Mouse (Mus musculus) cerebellum, adult 2 months (tissue): ENCODE data around the gene Slain2. TPM values are rescaled to one million over a fixed set of nuclear protein-coding genes. Genes with fewer than 3 reads are reported as not detected.
"Not testable (repeated sequence)": the region's sequence is repeated elsewhere in the genome, so short reads cannot be mapped to it uniquely, and the experiment has no call there.

Source experiments
- DNase-seq, 2 experiments: peaks; one replicate each; pipeline ENCODE4 v3.0.0; 2021
- H3K27ac ChIP-seq: fragments of 200-500 bp; 2 replicates; pipeline ENCODE4 v1.5.1; 2012; ENCODE audit warnings: low read length, control low read depth, inconsistent platforms; ENCODE audit not compliant: insufficient read depth
- H3K27me3 ChIP-seq: fragments of 200-500 bp; 2 replicates; pipeline ENCODE4 v1.6.1; 2012; ENCODE audit warnings: inconsistent platforms, mild to moderate bottlenecking, low read length, moderate library complexity; ENCODE audit not compliant: control insufficient read depth, insufficient read depth
- H3K4me1 ChIP-seq: fragments of 200-500 bp; 2 replicates; pipeline ENCODE4 v1.6.1; 2011; ENCODE audit warnings: low read length; ENCODE audit not compliant: control insufficient read depth, insufficient read depth
- H3K4me3 ChIP-seq: fragments of 200-500 bp; replicated peaks from 2 replicates; pipeline ENCODE3; 2011; ENCODE audit warnings: mild to moderate bottlenecking, low read depth, low read length, control low read depth; ENCODE audit not compliant: insufficient read depth
- CTCF ChIP-seq: fragments of 200-500 bp; IDR thresholded peaks from 2 replicates; pipeline ENCODE4 v1.5.1; 2011; ENCODE audit warnings: low read depth, mild to moderate bottlenecking, control low read depth, low read length, moderate library complexity, borderline replicate concordance; ENCODE audit not compliant: insufficient read depth
- POLR2A ChIP-seq: fragments of 200-500 bp; IDR thresholded peaks from 2 replicates; pipeline ENCODE4 v1.6.1; 2011; ENCODE audit warnings: low read length, control low read depth, borderline replicate concordance; ENCODE audit not compliant: insufficient read depth
- WGBS: fragments of 180-500 bp; shearing (Covaris S2); methylation state at CpG from one replicate; pipeline ENCODE4 v1.1.7; 2018; 5-methylcytosine and 5-hydroxymethylcytosine counted together
- polyA plus RNA-seq: library from polyadenylated mRNA; depleted of rRNA; stranded (reverse); fragments of >200 nt; gene quantifications from 2 replicates; pipeline ENCODE4 v1.2.3, GENCODE M21; 2012

Slain2 gene
- polyA plus RNA-seq, 1 experiment = 16.2 TPM

GRCm38 (mm10) chr5:72975996-72976395 is 61.9 kb downstream of the Slain2 start:
- Histone ChIP-seq H3K4me1 (no peaks in the 10 kb centered on the region), H3K27ac (no peak overlapping the region), H3K27me3 (no peaks in the 10 kb centered on the region), H3K4me3 (no peak overlapping the region)
- 87% methylated on average over 6 of the region's 6 CpGs for WGBS
- no peak for DNase-seq
- TF ChIP-seq POLR2A (no peak), CTCF (no peak)

GRCm38 (mm10) chr5:72976539-72976938 is 62.4 kb downstream of the Slain2 start:
- H3K4me3 ChIP-seq = no peak overlapping the region
- H3K4me1 ChIP-seq = no peaks in the 10 kb centered on the region
- DNase-seq = no peak
- H3K27ac ChIP-seq = no peak overlapping the region
- 83% methylated on average over 4 of the region's 4 CpGs for WGBS
- H3K27me3 ChIP-seq = no peaks in the 10 kb centered on the region
- TF ChIP-seq CTCF = no peak
- no peak for TF ChIP-seq POLR2A

- peak; percentile 52; the same call in 1 of the 2 replicates for TF ChIP-seq CTCF
- TF ChIP-seq POLR2A = no peak
- peak in 1 of 2 experiments; percentile 35 for DNase-seq
- no peaks in the 10 kb centered on the region for H3K27me3 ChIP-seq
- 8% methylated on average over 2 of the region's 2 CpGs for WGBS
- no peak overlapping the region for H3K27ac ChIP-seq
- H3K4me1 ChIP-seq = no peaks in the 10 kb centered on the region
- no peak overlapping the region for H3K4me3 ChIP-seq
These were observed 70.0 kb downstream of the Slain2 start for GRCm38 (mm10) chr5:72984091-72984490.

GRCm38 (mm10) chr5:72987786-72988185 is 73.7 kb downstream of the Slain2 start:
- Histone ChIP-seq H3K4me3 (no peak overlapping the region), H3K4me1 (no peaks in the 10 kb centered on the region), H3K27ac (no peak overlapping the region), H3K27me3 (no peaks in the 10 kb centered on the region)
- DNase-seq = no peak
- TF ChIP-seq POLR2A (no peak), CTCF (no peak)
- 85% methylated on average over 7 of the region's 7 CpGs for WGBS

- DNase-seq = no peak
- Histone ChIP-seq H3K4me3 (no peak overlapping the region), H3K4me1 (no peaks in the 10 kb centered on the region), H3K27me3 (no peaks in the 10 kb centered on the region), H3K27ac (no peak overlapping the region)
- WGBS = 45% methylated on average over 8 of the region's 8 CpGs
- no peak for TF ChIP-seq CTCF
These were observed 75.7 kb downstream of the Slain2 start for GRCm38 (mm10) chr5:72989756-72990155.

GRCm38 (mm10) chr5:72992474-72992873 is 78.4 kb downstream of the Slain2 start:
- no peak for TF ChIP-seq POLR2A
- no peak for TF ChIP-seq CTCF
- DNase-seq = no peak
- no peak overlapping the region for H3K27ac ChIP-seq
- no peaks in the 10 kb centered on the region for H3K4me1 ChIP-seq
- no peak overlapping the region for H3K4me3 ChIP-seq
- 92% methylated on average over 1 of the region's 1 CpGs for WGBS
- no peaks in the 10 kb centered on the region for H3K27me3 ChIP-seq

GRCm38 (mm10) chr5:72994424-72994823 is 80.3 kb downstream of the Slain2 start:
- H3K27ac ChIP-seq = no peak overlapping the region
- TF ChIP-seq POLR2A = no peak
- no peak for TF ChIP-seq CTCF
- no peak overlapping the region for H3K4me3 ChIP-seq
- 26% methylated on average over 8 of the region's 8 CpGs for WGBS
- no peaks in the 10 kb centered on the region for H3K27me3 ChIP-seq
- no peaks in the 10 kb centered on the region for H3K4me1 ChIP-seq
- DNase-seq = no peak

GRCm38 (mm10) chr5:72994928-72995327 is 80.8 kb downstream of the Slain2 start:
- no peaks in the 10 kb centered on the region for H3K4me1 ChIP-seq
- H3K27ac ChIP-seq = no peak overlapping the region
- H3K27me3 ChIP-seq = no peaks in the 10 kb centered on the region
- TF ChIP-seq CTCF = no peak
- no peak for TF ChIP-seq POLR2A
- H3K4me3 ChIP-seq = no peak overlapping the region
- WGBS = 54% methylated on average over 2 of the region's 2 CpGs
- no peak for DNase-seq

GRCm38 (mm10) chr5:72995379-72995778 is 81.3 kb downstream of the Slain2 start:
- no peak for DNase-seq
- Histone ChIP-seq H3K27me3 (no peaks in the 10 kb centered on the region), H3K27ac (no peak overlapping the region), H3K4me3 (no peak overlapping the region), H3K4me1 (no peaks in the 10 kb centered on the region)
- TF ChIP-seq CTCF (no peak), POLR2A (no peak)
- 10% methylated on average over 10 of the region's 10 CpGs for WGBS

- H3K4me1 ChIP-seq, H3K4me3 ChIP-seq, H3K27me3 ChIP-seq, DNase-seq, H3K27ac ChIP-seq: not testable (repeated sequence)
- WGBS = 77% methylated on average over 1 of the region's 1 CpGs
These were observed 84.4 kb downstream of the Slain2 start for GRCm38 (mm10) chr5:72998546-72998945.
